Mouse (Mus musculus) lung, embryonic 14.5 days (tissue): ENCODE measurements at regions not wholly inside any gene's neighbourhood (a gene's known extent, or its start where the extent isn't known, plus 50 kb on each side); places are given as distances from the start of the nearest gene placed in this dataset.
A peak's percentile ranks its signal among the peaks of the same experiment; 100 is the strongest.

Source experiments
- ATAC-seq: fragments of 200-750 bp; cut with Nextera tagmentation; 2 replicates; pipeline ENCODE4 v1.8.0; 2017; ENCODE audit warnings: mild to moderate bottlenecking, moderate TSS enrichment, moderate library complexity; ENCODE audit not compliant: insufficient read depth
- DNase-seq: peaks from one replicate; pipeline ENCODE4 v3.0.0-alpha.2; 2015
- H3K27ac ChIP-seq: fragments of 300-500 bp; sonication (generic); 2 replicates; pipeline ENCODE4 v1.5.1; 2014; ENCODE audit warnings: low read depth, mild to moderate bottlenecking, moderate library complexity
- H3K27me3 ChIP-seq: fragments of 300-500 bp; sonication (generic); 2 replicates; pipeline ENCODE4 v1.6.1; 2014; ENCODE audit warnings: low read length, control low read depth; ENCODE audit not compliant: insufficient read depth
- H3K36me3 ChIP-seq: fragments of 300-500 bp; sonication (generic); 2 replicates; pipeline ENCODE4 v1.6.1; 2014; ENCODE audit warnings: control low read depth; ENCODE audit not compliant: insufficient read depth
- H3K4me1 ChIP-seq: fragments of 300-500 bp; sonication (generic); 2 replicates; pipeline ENCODE4 v1.6.1; 2014; ENCODE audit warnings: antibody characterized with exemption, control low read depth; ENCODE audit not compliant: insufficient read depth
- H3K4me2 ChIP-seq: fragments of 300-500 bp; sonication (generic); 2 replicates; pipeline ENCODE4 v1.6.1; 2014; ENCODE audit warnings: mild to moderate bottlenecking
- H3K4me3 ChIP-seq: fragments of 300-500 bp; sonication (generic); 2 replicates; pipeline ENCODE4 v1.5.1; 2014; ENCODE audit warnings: low read depth, low read length
- H3K9ac ChIP-seq: fragments of 300-500 bp; sonication (generic); 2 replicates; pipeline ENCODE4 v1.6.1; 2014
- H3K9me3 ChIP-seq: fragments of 300-500 bp; sonication (generic); 2 replicates; pipeline ENCODE4 v1.6.1; 2016; ENCODE audit warnings: low read depth, low read length, control low read depth
- CTCF ChIP-seq: IDR thresholded peaks from 2 replicates; pipeline ENCODE4 v1.5.1; 2016; ENCODE audit warnings: antibody characterized with exemption, low read depth
- WGBS: fragments of 180-500 bp; shearing (Covaris S2); extraction: QIAGEN DNeasy Blood & Tissue Kit; methylation state at CpG from one replicate; pipeline ENCODE4 v1.1.7; 2014; 5-methylcytosine and 5-hydroxymethylcytosine counted together

DNA sequence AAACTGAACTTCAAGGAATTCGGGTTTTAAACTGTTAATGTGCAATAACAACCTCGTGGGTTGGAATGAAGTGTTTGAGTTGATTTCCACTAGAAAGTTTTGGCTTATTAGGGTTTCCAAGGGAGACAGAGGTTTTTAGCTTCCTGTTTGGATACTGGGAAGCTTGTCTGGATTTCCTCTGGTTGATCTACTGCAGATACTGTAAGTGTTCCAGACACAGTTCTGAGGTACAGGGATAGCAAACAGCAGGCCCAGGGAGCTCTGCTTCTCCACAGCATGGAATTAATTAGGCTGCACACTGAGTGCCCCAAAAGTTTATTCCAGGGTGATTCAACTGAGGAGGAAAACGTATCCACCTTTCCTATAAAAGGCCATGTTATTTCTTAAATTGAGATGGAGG is 381.0 kb upstream of the Mpdz start:
- Histone ChIP-seq H3K27me3 (no peaks in the 10 kb centered on the region), H3K4me2 (no peak overlapping the region), H3K4me3 (no peak overlapping the region), H3K9me3 (no peaks in the 10 kb centered on the region), H3K9ac (no peak overlapping the region), H3K4me1 (no peaks in the 10 kb centered on the region), H3K36me3 (no peaks in the 10 kb centered on the region), H3K27ac (no peak overlapping the region)
- 39% methylated on average over 3 of the region's 3 CpGs for WGBS
- DNase-seq, result no peak
- TF ChIP-seq CTCF, result no peak
- no peak for ATAC-seq

DNA sequence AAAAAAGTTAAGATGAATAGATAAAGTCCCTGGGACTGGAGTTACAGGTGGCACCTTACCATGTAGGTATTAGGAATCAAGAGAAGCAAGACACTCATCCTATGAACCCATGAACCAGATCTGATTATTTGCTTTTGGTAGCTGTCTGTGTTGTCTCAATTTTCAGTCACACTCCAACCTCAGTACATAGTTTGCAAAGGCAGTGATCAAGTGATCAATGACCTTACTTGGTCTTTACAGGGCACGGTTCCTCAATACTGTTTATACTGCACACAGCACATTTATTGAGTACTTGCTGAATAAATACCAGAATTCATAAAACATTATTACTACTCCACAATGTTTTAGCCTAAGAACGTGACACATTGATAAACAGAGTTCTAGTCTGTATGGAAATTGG is 346.7 kb upstream of the Mpdz start:
- Histone ChIP-seq H3K9me3 (no peaks in the 10 kb centered on the region), H3K4me3 (no peak overlapping the region), H3K27ac (no peak overlapping the region), H3K27me3 (no peaks in the 10 kb centered on the region), H3K4me1 (no peaks in the 10 kb centered on the region), H3K4me2 (no peak overlapping the region), H3K36me3 (no peaks in the 10 kb centered on the region), H3K9ac (no peak overlapping the region)
- DNase-seq (no peak), ATAC-seq (no peak)
- 62% methylated on average over 2 of the region's 2 CpGs for WGBS
- no peak for TF ChIP-seq CTCF

- ATAC-seq (no peak), DNase-seq (no peak)
- 59% methylated on average over 8 of the region's 8 CpGs for WGBS
- no peak for TF ChIP-seq CTCF
- H3K9ac ChIP-seq, result no peak overlapping the region
- no peaks in the 10 kb centered on the region for H3K9me3 ChIP-seq
- H3K4me3 ChIP-seq, result no peak overlapping the region
- H3K27ac ChIP-seq, result no peak overlapping the region
- H3K27me3 ChIP-seq, result no peaks in the 10 kb centered on the region
- no peaks in the 10 kb centered on the region; the same call in 1 of the 2 replicates for H3K4me1 ChIP-seq
- H3K36me3 ChIP-seq, result no peaks in the 10 kb centered on the region
- no peak overlapping the region for H3K4me2 ChIP-seq
Measured at GRCm38 (mm10) chr4:81788636-81789035, 346.0 kb upstream of the Mpdz start.

GRCm38 (mm10) chr4:81781971-81782370 is 339.4 kb upstream of the Mpdz start:
- Histone ChIP-seq H3K4me3 (no peak overlapping the region), H3K9ac (no peak overlapping the region), H3K4me2 (no peak overlapping the region), H3K27ac (no peak overlapping the region), H3K36me3 (no peaks in the 10 kb centered on the region), H3K27me3 (no peaks in the 10 kb centered on the region), H3K9me3 (no peaks in the 10 kb centered on the region), H3K4me1 (no peaks in the 10 kb centered on the region; the same call in 1 of the 2 replicates)
- DNase-seq, result no peak
- no peak for TF ChIP-seq CTCF
- ATAC-seq, result no peak
- WGBS, result 82% methylated on average over 1 of the region's 1 CpGs

DNA sequence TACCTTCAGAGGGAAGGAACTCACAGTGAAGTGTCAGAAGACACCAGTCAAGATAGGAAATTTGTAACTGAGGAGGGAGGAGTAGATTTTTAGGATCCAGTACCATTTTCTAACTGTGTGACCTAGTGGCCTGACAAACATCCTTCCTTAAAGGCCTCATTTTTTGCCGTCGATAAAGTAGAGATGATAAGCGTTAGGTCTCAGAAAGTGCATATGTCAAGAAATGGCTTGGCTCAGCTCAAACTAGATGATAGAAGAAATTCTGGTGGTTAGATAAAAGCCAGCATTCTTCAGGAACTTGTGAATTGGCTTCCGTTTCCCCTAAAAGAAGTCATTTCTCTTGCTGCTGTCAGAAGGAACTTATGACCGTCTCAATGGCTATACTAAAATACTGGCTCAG is 324.1 kb upstream of the Mpdz start:
- TF ChIP-seq CTCF, result no peak
- no peak overlapping the region for H3K4me2 ChIP-seq
- H3K36me3 ChIP-seq, result no peaks in the 10 kb centered on the region
- ATAC-seq, result no peak
- no peaks in the 10 kb centered on the region for H3K27me3 ChIP-seq
- H3K4me1 ChIP-seq, result peaks cover 23% of the 10 kb centered on the region
- no peak overlapping the region for H3K9ac ChIP-seq
- H3K4me3 ChIP-seq, result no peak overlapping the region
- no peak for DNase-seq
- 50% methylated on average over 5 of the region's 5 CpGs for WGBS
- H3K27ac ChIP-seq, result no peak overlapping the region
- H3K9me3 ChIP-seq, result no peaks in the 10 kb centered on the region

DNA sequence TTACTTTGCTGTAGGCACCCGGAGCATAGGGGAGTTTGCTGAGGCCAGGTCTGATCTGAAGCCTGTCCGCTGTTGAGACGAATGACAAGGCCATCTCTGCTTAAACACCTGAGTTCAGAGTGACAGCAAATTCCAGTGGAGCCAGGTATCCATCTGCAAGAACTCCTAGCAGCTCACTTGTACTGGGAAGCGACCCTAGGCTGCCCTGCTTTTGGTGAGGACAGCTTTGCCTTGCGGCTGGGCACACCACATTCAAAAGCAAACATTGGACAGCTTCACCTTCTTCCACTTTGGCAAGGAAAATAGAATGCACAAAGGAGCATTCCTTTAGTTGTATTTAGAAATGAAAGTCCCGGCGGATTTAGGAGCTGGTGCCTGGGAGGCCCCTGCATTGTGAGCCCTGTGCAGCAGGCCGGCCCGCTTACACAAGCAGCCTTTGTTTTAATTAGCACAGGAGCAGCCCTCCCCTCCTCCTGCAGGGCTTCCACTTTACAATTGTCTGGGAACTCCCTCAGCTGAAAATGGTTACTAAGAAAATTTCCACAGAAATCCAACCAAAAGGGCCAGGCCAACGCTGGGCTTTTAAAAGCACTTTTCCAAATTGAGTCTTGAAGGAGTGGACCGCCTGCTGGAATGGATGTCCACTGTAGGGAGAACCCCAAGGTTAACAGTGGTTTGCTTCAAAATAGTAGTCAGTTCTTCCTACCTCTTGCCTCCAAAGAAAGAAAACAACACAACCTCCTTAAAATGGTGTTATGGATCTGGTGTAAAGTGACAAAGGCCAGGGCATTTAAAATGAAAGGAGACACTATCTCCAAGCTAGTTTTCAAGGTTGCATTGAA is 321.6 kb upstream of the Mpdz start:
- Histone ChIP-seq H3K27me3 (no peaks in the 10 kb centered on the region), H3K9me3 (no peaks in the 10 kb centered on the region), H3K4me2 (peak overlapping the region; percentile 33), H3K9ac (peak overlapping the region; percentile 11; the same call in 1 of the 2 replicates), H3K36me3 (no peaks in the 10 kb centered on the region), H3K27ac (peak overlapping the region; percentile 90), H3K4me1 (peaks cover 23% of the 10 kb centered on the region), H3K4me3 (no peak overlapping the region)
- ATAC-seq, result peak; percentile 82
- DNase-seq, result peak; percentile 61
- whole genome bisulfite sequencing, result 39% methylated on average over 11 of the region's 11 CpGs
- no peak for TF ChIP-seq CTCF

GRCm38 (mm10) chr4:81763311-81764025 is 320.9 kb upstream of the Mpdz start:
- Histone ChIP-seq H3K27ac (peak overlapping the region; percentile 90), H3K36me3 (no peaks in the 10 kb centered on the region), H3K4me1 (peaks cover 23% of the 10 kb centered on the region), H3K9ac (peak overlapping the region; percentile 11; the same call in 1 of the 2 replicates), H3K27me3 (no peaks in the 10 kb centered on the region), H3K9me3 (no peaks in the 10 kb centered on the region), H3K4me2 (peak overlapping the region; percentile 33), H3K4me3 (no peak overlapping the region)
- ATAC-seq, result no peak
- WGBS, result 42% methylated on average over 10 of the region's 10 CpGs
- no peak for DNase-seq
- no peak for TF ChIP-seq CTCF
